Mouse (Mus musculus): ENCODE measurements at regions not wholly inside any gene's neighbourhood (a gene's known extent, or its start where the extent isn't known, plus 50 kb on each side); places are given as distances from the start of the nearest gene placed in this dataset.
A peak's percentile ranks its signal among the peaks of the same experiment; 100 is the strongest.

DNA sequence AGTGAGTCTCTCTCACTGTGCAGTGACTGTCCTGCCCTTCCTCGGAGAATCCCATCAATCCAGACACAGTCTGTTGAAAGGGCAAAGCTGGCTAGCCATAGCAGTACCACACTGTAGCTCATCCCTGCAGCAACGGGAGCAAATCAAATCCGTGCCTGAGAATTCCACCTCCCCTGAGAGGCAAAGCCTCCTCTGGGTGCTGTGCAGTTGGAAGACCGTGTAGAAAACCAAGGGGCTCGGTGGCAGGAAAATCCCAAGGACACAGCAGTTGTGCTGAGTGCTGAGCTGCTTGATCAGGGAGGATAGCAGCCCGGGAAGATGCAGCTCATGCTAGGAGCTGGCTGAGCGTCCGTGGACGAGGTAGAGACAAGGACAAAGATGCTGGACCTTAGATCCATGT lies 418.7 kb upstream of the Trpc7 start:
- H3K27ac ChIP-seq, result peak overlapping the region; percentile 10; the same call in 1 of the 2 replicates
- peaks cover 18% of the 10 kb centered on the region for H3K4me1 ChIP-seq
- H3K9me3 ChIP-seq, result no peaks in the 10 kb centered on the region
- WGBS, result 27% methylated on average over 9 of the region's 9 CpGs
- H3K36me3 ChIP-seq, result no peaks in the 10 kb centered on the region
- H3K27me3 ChIP-seq (ENCODE audit: insufficient read depth, poor library complexity, severe bottlenecking), result no peaks in the 10 kb centered on the region; the same call in 1 of the 2 replicates
- DNase-seq (ENCODE audit: low spot score), result peak; percentile 66
- no peak overlapping the region for H3K4me3 ChIP-seq

DNA sequence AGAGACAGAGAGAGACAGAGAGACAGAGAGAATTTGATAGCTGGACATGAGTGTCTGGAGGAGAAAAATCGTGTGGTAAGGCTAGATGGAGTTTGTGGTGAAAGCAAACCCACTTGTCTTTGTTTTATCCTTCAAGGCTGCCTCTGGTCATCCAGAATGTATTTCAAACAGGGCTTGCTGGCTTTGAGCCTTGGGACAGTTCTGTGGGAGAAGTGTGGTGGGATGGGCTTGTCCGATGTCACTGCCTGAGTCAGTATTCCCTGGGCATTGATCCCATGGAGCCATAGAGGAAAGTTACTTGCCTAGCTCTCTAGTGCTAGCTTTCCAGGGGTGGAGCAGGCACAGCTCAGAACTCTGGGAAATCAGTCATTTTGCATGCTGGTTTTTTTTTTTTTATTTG lies 417.9 kb upstream of the Trpc7 start:
- H3K9me3 ChIP-seq, result no peaks in the 10 kb centered on the region
- DNase-seq (ENCODE audit: low spot score), result peak; percentile 46
- H3K4me3 ChIP-seq, result no peak overlapping the region
- 29% methylated on average over 2 of the region's 2 CpGs for WGBS
- no peaks in the 10 kb centered on the region; the same call in 1 of the 2 replicates for H3K27me3 ChIP-seq (ENCODE audit: insufficient read depth, poor library complexity, severe bottlenecking)
- H3K27ac ChIP-seq, result no peak overlapping the region
- no peaks in the 10 kb centered on the region for H3K36me3 ChIP-seq
- peaks cover 18% of the 10 kb centered on the region for H3K4me1 ChIP-seq

DNA sequence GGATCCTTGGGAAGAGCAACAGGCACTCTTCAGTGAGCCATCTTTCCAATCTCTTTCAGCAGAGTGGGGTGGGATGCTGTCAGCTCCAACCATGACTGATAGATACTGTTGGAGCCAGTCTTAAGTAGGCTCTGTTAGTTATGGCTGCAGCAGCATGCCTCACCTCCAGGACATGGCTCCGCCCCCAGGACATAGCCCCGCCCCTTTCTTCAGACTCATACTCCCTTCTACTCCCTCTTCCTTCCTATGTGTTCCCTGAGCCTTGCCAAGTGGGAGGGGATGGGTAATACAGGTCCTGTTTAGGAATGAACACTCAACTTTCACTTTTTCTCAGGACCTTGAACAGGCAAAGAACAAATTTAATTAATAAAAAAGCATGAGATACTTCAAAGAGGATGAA lies 415.4 kb upstream of the Trpc7 start:
- H3K4me3 ChIP-seq, result no peak overlapping the region
- WGBS, result 52% methylated on average over 2 of the region's 2 CpGs
- H3K36me3 ChIP-seq, result no peaks in the 10 kb centered on the region
- no peaks in the 10 kb centered on the region for H3K9me3 ChIP-seq
- DNase-seq (ENCODE audit: low spot score), result peak; percentile 57
- no peaks in the 10 kb centered on the region; the same call in 1 of the 2 replicates for H3K27me3 ChIP-seq (ENCODE audit: insufficient read depth, poor library complexity, severe bottlenecking)
- H3K27ac ChIP-seq, result no peak overlapping the region
- H3K4me1 ChIP-seq, result peaks cover 24% of the 10 kb centered on the region

DNA sequence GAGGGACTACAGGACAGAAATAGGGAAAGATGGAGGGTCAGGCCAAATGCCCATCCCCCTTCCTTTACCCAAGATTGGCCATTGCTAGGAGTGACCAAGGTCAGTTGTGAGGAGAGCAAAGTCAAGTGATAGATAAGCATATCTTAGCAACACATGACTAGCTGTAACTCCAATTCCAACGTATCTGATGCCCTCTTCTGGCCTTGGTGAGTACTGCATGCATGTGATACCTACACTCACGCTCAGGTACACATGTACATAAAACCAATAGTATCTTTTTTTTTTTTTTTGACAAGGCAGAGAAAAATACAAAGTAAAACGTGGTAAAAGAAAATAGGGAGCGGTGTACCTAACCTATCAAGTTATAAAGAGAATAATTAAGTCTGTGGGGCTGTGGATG lies 413.8 kb upstream of the Trpc7 start:
- WGBS, result 86% methylated on average over 4 of the region's 4 CpGs
- DNase-seq (ENCODE audit: low spot score), result no peak
- Histone ChIP-seq H3K9me3 (no peaks in the 10 kb centered on the region), H3K27me3 (ENCODE audit: insufficient read depth, poor library complexity, severe bottlenecking) (no peaks in the 10 kb centered on the region; the same call in 1 of the 2 replicates), H3K27ac (no peak overlapping the region), H3K4me1 (peaks cover 20% of the 10 kb centered on the region), H3K36me3 (no peaks in the 10 kb centered on the region), H3K4me3 (no peak overlapping the region)

DNA sequence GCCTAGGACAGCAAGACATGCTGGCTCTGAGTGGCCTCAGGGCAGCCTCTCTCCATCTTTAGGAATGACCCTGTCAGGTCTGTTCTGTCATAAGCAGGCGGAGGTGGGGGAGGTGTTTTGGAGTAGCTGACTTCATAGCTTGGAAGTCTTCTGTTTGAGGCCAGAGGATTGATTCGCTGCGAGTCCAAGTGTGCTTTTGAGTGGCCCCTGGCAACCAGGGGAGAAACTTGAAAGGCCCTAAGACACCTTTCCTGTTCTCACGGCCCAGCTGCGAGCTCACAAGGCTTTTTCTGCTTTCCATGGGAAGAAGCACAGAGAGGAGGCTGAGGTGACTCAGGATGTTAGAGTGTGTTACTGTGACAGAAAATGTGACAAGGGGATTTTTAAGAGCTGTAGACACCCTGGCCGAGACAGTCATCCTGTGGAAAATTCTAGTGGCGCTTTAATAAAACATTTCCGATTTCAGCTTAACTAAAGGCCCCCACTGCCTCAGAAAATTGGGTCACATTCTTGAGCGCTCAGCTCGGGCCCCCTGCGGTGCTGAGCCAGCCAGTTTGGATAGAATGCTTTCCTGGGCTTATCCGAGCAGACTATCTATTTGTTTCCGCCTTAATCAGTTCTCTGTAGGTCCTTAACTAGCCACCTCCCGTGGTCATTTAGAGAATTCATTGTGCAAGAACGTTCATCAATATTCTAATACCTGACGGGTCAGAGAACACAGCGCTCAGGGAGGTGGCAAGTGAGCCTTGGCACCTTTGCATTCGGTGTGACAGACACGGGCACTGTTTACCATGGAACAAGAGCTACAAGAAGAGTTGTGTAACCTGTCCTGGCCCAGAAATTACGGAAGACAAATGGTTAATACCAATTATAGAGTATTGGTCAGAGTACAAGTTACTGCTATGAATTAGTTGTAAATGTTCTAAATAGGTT lies 412.4 kb upstream of the Trpc7 start:
- Histone ChIP-seq H3K4me1 (peaks cover 10% of the 10 kb centered on the region), H3K4me3 (no peak overlapping the region), H3K27me3 (ENCODE audit: insufficient read depth, poor library complexity, severe bottlenecking) (no peaks in the 10 kb centered on the region), H3K27ac (peak overlapping the region; percentile 29; the same call in 1 of the 2 replicates), H3K36me3 (no peaks in the 10 kb centered on the region), H3K9me3 (no peaks in the 10 kb centered on the region)
- 24% methylated on average over 20 of the region's 20 CpGs for WGBS
- peak; percentile 72 for DNase-seq (ENCODE audit: low spot score)

DNA sequence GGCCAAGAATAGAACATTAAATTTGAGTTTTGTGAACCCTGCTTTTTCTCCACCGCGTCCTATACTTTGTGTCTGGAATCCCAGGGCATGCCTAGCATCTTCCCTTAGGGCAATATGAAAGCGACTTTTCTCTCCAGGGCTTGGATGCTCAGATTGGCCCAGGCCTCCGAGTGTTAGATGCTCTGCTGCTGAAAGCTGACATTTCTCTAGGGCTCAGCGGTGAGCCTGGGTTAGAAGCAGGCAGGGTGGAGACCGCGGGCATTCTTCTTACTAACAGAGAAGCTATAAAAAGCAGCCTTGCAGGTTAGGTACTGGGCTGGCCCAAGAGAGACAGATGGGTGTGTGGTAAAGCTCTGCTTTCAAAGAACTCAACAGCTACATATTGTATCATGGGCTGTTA lies 409.8 kb upstream of the Trpc7 start:
- Histone ChIP-seq H3K27ac (0 out of 2 replicates have a peak overlapping the region, but pooled peaks have one; percentile 54), H3K9me3 (no peaks in the 10 kb centered on the region), H3K4me1 (peaks cover 10% of the 10 kb centered on the region), H3K4me3 (no peak overlapping the region), H3K27me3 (ENCODE audit: insufficient read depth, poor library complexity, severe bottlenecking) (no peaks in the 10 kb centered on the region), H3K36me3 (no peaks in the 10 kb centered on the region)
- DNase-seq (ENCODE audit: low spot score), result peak; percentile 71
- WGBS, result 58% methylated on average over 7 of the region's 7 CpGs

DNA sequence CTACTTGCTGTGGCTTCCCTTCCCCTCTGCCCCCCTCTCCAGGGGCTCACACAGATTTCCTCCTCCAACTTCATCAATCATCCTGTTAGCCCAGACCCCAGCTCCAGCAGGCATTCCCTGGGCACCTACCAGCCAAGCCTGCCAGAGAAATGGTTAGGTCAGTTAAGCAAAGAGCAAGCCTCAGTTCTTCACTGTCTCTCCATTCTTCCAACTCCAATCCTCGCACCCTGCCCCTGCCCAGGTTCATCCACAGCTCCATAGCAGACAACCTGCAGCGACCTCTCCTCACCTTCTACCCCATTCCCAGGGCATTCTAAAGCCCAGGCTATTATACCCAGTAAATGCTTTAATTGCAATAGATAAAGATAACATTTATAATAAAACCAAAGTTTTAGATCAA lies 408.0 kb upstream of the Trpc7 start:
- peak; percentile 54 for DNase-seq (ENCODE audit: low spot score)
- Histone ChIP-seq H3K27me3 (ENCODE audit: insufficient read depth, poor library complexity, severe bottlenecking) (no peaks in the 10 kb centered on the region), H3K36me3 (no peaks in the 10 kb centered on the region), H3K27ac (no peak overlapping the region), H3K4me1 (peaks cover 10% of the 10 kb centered on the region), H3K4me3 (no peak overlapping the region), H3K9me3 (no peaks in the 10 kb centered on the region)
- 81% methylated on average over 2 of the region's 2 CpGs for WGBS

DNA sequence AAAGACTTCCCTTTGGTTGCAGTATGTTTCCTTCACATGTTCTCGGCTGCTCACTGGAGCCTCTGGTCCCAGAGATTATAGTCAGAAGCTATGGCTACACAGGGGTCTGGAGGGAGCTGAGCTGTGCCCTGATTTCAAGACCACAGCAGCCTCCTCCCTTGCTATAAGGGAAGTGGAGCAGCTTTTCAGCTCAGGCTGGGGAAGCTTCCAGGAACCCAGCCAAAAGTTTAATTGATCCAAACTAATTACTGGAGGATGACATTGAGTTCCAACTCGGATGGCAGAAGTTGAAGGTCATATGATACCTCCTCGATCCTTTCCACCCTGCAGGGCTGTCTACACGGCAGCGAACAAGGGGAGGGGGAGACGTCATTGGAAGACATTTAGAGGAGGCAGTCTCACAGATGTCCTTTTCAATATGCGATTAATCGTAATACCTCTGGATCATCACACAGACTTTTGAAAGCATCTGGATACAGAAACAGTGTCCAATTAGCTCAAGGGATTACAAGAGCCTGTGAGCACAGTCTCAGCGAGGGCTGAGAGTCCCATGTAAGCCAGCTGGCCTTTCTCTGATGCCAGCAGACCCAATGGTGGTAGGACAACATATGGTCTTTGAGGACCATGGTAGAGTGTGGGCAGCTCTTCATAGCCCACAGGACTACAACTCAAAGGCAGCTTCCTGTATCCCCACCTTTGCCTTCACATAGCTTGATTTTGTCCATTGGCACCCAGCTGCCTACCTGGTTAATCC lies 396.1 kb upstream of the Trpc7 start:
- 82% methylated on average over 9 of the region's 9 CpGs for WGBS
- H3K36me3 ChIP-seq, result no peaks in the 10 kb centered on the region
- no peaks in the 10 kb centered on the region for H3K9me3 ChIP-seq
- H3K27ac ChIP-seq, result no peak overlapping the region
- H3K27me3 ChIP-seq (ENCODE audit: insufficient read depth, poor library complexity, severe bottlenecking), result no peaks in the 10 kb centered on the region
- H3K4me1 ChIP-seq, result no peaks in the 10 kb centered on the region
- no peak for DNase-seq (ENCODE audit: low spot score)
- no peak overlapping the region for H3K4me3 ChIP-seq

DNA sequence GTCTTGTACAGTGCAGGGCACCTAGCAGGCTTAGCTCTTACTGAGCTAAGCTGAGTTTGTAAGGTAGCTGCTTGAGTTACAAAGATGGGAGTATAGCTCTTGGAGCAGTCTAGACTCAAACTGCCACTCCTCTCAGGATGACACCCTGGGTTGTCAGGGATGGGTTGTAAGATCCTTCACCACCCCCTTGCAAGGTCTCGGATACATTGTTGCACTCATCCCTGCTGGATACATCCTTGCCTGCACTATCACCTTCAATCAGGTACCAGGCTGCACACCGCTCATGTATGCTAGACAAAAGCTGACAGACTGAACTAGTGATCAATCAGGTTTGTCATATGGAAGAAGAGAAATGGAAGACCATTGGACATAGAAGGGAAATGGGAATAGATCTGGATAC lies 390.4 kb upstream of the Trpc7 start:
- Histone ChIP-seq H3K27ac (no peak overlapping the region), H3K4me3 (no peak overlapping the region), H3K36me3 (no peaks in the 10 kb centered on the region), H3K27me3 (ENCODE audit: insufficient read depth, poor library complexity, severe bottlenecking) (peaks cover 12% of the 10 kb centered on the region; the same call in 1 of the 2 replicates), H3K4me1 (peaks cover 9% of the 10 kb centered on the region), H3K9me3 (no peaks in the 10 kb centered on the region)
- DNase-seq (ENCODE audit: low spot score), result peak; percentile 51
- whole genome bisulfite sequencing, result 91% methylated on average over 2 of the region's 2 CpGs

DNA sequence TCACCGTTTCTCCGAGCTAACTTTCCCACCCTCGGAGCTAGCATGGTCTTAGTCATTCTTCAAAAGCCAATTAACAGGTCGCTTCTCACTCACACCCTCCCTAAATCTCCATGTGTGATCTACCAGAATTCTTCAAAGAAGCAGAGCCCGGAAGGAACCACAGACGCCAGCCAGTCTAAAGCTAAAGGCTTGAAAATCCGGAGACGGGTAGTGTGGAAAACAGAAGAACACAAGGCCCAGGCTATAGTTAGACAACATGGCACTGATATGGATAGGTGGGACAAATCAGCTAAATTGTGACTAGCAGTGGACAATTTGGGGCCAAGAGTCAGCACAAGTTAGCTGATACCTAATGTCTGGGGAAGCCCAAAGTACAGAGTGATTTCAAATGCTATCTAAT lies 387.0 kb upstream of the Trpc7 start:
- H3K4me1 ChIP-seq, result peaks cover 9% of the 10 kb centered on the region
- 19% methylated on average over 8 of the region's 8 CpGs for WGBS
- no peak overlapping the region; the same call in 1 of the 2 replicates for H3K27ac ChIP-seq
- H3K27me3 ChIP-seq (ENCODE audit: insufficient read depth, poor library complexity, severe bottlenecking), result peaks cover 12% of the 10 kb centered on the region; the same call in 1 of the 2 replicates
- peak; percentile 59 for DNase-seq (ENCODE audit: low spot score)
- no peaks in the 10 kb centered on the region for H3K36me3 ChIP-seq
- no peak overlapping the region for H3K4me3 ChIP-seq
- no peaks in the 10 kb centered on the region for H3K9me3 ChIP-seq

DNA sequence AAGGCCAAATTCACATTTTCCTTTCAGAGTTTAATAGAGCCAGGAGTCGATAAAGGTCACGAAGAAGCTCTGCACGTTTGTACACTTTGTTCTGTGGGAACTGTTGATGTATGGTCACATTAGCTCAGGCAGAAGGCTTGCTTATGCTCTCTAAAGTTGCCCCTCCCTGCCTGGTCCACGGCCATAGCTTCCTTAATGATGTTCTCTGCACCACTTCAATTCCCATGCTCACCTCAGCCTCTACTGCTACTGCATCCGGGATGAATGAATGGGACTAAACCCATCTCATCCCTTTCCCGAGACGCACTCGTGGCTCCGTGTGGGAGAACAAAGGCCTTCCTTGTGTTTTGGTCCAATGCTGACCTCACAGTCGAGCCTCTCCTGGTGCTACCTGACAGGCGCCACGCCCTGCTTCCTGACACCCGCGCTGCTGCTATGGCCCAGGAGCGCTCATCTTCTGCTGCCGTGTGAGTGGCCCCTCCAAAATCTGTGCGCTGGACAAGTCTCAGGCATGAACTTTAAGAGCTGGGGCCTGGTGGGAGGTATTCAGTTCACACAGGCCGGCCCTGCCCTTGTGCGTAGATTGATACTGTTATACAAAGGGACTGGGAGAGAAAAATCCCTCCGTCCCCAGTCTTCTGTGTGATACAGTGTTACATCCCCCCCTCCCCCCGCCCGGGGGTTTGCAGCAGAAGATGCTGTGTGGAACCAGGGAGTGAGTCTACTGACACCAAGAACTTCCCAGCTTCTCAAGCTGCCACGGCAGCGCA lies 386.3 kb upstream of the Trpc7 start:
- DNase-seq (ENCODE audit: low spot score), result peak; percentile 74

DNA sequence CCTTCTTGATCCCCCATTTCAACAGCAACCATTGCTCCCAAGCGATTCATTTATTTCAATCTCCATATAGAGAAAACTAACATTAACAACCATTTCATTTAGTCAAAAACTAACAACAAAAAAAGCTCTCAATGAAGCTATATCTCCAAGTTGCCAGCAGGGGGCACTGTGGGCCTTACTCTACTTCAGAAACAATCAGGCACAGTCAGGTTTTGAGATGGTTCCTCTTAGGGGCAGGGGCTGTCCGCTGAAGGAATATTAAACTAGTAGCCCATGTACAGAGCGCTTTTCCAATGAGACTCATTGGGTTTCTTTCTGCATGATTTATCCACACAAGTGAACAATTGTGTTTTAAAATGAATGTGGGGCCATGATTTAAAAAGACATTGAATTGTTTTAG lies 385.7 kb upstream of the Trpc7 start:
- peak; percentile 75 for DNase-seq (ENCODE audit: low spot score)
- Histone ChIP-seq H3K4me1 (peaks cover 9% of the 10 kb centered on the region), H3K27me3 (ENCODE audit: insufficient read depth, poor library complexity, severe bottlenecking) (peaks cover 12% of the 10 kb centered on the region; the same call in 1 of the 2 replicates), H3K9me3 (no peaks in the 10 kb centered on the region), H3K4me3 (no peak overlapping the region), H3K36me3 (no peaks in the 10 kb centered on the region), H3K27ac (no peak overlapping the region)
- 18% methylated on average over 3 of the region's 3 CpGs for WGBS

More for the DNA sequence above, 386.3 kb upstream of the Trpc7 start:
- H3K4me1 ChIP-seq, result peaks cover 9% of the 10 kb centered on the region
- H3K9me3 ChIP-seq, result no peaks in the 10 kb centered on the region
- WGBS, result 35% methylated on average over 24 of the region's 24 CpGs
- H3K27me3 ChIP-seq (ENCODE audit: insufficient read depth, poor library complexity, severe bottlenecking), result peaks cover 12% of the 10 kb centered on the region; the same call in 1 of the 2 replicates
- H3K4me3 ChIP-seq, result peak overlapping the region; percentile 27; the same call in 1 of the 2 replicates
- H3K27ac ChIP-seq, result peak overlapping the region; percentile 47
- no peaks in the 10 kb centered on the region for H3K36me3 ChIP-seq

All from heart, embryonic 10.5 days (tissue).